Mouse (Mus musculus) lung, postnatal 10 days (tissue): ENCODE results near the gene Dclre1b.
"Not testable (repeated sequence)": the region's sequence is repeated elsewhere in the genome, so short reads cannot be mapped to it uniquely, and the experiment has no call there.

Experiments used
- DNase-seq: peaks from one replicate; pipeline ENCODE4 v3.0.0; 2021

The Dclre1b gene

DNA sequence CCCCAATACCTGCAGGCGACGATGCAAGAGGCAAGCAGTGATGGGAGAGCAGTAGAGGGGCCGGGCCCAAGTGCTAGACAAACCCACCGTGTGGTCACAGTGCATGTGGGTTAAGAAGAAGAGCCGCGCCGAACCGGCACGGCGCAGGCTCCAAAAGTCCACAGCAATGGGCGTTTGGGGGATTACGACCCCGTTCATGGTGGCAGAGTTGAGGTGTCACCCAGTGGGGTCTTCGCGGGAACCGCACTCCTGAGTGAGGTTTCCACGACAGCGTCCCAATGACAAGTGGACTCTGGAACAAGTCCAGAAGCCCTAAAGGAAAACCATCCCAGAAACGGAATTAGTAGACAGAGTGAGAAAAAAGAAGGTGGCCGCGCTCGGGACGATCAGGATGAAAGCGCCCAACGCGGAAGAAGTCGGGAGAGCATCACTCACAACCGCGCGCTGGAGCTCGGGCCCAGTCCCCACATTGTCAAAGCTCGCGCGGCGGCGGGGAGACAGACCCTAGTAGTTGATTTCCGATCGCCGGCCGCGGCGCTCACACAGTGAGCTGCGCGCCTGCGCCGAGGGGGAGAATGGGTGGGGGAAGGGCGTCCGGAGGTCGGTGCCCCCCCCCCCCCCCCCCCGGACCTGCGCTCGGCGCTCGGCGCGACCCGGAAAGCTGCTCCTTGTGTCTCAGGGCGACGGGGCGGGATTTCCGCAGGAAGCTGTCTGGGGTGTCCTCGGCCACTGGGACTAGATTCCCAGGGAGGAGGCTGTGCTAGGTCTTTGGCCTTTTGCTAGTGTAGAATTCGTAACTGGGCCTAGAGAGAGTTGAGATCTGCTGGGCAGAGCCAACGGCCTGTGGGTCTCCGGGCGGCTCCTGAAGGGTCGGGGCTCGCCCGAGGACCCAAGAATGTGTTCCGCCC lies at the start of gene Dclre1b, which contains the start of the genes Ap4b1 and Gm43064:
Gene Dclre1b, minus strand, starts transcription at position 554 of the 908 bp plus-strand sequence.
Gene Ap4b1, plus strand, starts transcription at position 630 of the 908 bp plus-strand sequence.
Gene Gm43064, plus strand, starts transcription at position 683 of the 908 bp plus-strand sequence.
- DNase-seq, result peak; percentile 95

DNA sequence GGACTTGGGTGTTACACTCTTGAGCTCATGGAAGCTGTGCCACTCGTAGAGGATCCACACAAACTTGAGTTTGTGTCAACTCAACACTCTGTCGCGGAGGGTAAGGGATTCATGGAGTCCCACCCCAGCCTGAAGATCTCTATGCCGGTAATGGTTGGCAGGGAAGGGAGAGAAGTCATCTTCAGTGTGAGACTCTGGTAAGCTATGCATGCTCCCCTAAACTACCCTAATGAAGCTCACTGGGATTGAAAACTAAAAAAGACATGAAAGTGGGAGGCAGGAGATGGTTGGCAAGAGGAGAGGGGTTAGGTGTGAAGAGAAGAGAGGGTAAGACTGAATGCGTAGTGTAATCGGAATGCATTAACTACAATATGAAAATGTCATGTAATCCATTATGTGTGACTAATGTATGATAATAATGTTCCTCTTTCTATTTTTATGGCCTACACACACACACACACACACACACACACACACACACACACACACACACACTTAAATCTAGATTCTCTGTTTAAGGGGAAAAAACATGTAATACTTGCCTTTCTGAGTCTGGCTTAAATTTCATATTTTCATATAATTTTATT lies 48.8 kb upstream of the Dclre1b start:
- DNase-seq, result no peak

DNA sequence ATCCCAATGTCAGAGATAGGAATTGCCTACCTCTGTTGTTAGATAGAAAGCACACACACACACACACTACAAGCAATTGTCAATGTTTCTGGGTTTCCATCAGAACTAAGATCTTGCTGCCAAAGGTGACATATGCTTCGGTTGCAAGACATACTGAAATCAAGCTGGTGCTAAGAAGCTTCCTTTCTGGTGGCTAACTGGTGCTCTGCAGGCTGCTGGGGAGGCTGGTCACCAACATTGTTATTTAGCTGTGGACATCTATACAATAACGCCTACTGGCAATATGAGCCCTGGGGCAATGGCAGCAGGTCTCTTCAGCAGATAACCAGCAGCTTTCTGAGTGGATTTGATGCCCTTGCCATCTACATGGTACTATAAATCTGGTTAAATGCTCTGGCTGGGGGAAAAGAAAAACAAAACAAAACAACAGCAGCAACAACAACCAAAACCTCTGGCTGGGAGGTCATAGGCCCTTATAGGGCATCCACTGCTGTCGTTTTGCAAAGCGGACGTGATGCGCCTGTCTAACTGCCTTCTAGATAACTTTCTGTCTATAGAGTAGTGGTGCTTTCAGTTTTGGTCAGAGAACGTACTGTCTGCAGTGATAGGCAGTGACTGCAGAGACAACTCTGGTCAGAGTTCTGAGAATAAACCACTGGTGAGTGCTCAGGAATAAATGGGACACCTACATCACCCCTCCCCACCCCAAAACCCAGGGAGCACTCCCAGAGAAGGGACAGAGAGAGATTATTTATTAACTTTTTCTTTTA lies 48.0 kb upstream of the Dclre1b start:
- DNase-seq, result no peak

DNA sequence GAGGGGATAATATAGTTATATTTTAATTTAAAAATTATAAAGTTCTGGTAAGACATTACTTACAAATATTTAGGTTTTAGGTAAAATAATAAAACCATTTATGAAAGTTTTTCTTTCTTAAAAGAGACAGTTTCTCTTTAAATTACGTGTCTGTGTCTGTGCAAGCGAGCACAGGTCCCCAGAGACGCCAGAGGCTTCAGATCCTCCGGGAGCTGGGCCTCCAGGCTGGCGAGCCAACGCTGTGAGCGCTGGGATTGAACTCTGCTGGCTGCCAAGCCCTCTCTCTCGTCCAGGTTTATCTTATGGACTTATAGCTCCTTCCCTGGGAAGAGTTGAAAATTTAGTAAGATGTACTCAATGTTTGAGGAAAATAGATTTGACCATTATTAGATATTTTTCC lies 44.6 kb upstream of the Dclre1b start:
- peak; percentile 7 for DNase-seq

DNA sequence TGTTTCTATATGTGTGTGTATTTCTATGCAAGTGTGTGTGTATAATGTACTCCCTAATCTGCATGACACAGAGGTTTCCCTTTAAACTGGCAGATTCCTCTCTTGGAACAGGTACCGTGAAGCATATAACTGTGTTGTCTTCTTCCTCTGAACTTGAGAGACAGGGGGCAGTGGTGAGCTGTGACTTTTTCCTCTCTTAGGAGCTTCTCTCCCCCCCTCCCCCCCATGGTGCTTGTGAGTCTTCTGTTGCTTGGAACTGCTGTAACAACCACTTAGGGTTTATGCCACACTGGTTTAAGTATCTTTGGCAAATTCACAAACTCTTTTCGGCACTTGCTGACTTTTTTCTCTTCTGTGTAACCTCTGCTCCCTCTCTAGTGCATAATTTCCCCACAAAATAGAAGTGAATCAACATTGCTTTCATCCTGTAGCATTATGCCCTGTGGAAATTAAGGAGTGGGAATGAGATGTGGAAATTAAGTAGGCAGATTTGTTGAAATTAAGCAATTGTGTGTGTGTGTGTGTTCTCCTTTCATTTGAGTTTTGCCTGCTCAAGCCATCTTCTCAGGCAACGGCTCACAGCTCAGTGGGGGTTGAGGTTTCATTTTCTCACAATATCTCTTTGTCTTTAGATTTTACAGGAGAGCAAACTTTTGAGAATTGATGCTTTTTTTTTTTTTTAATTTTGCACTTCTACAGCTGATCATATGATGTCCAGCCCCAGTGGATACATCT lies 43.5 kb upstream of the Dclre1b start:
- peak; percentile 84 for DNase-seq

DNA sequence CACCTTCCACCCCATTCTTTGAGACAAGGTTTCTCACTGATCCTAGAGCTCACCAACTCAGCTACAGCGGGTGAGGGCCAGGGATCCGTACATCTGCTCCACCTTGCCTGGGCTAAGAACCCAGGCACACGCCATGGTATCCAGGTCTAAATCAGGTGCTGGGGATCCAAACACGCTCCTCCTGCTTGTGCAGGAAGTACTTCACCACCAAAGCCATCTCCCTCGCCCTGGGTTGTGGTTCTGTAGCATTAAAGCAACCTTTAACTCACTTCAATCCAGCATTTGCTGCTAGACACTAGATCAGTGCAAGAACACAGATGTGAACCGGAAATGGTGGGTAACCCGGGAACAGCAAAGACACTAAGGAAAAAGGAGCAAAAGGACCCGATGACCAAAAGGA lies 42.6 kb upstream of the Dclre1b start:
- no peak for DNase-seq

DNA sequence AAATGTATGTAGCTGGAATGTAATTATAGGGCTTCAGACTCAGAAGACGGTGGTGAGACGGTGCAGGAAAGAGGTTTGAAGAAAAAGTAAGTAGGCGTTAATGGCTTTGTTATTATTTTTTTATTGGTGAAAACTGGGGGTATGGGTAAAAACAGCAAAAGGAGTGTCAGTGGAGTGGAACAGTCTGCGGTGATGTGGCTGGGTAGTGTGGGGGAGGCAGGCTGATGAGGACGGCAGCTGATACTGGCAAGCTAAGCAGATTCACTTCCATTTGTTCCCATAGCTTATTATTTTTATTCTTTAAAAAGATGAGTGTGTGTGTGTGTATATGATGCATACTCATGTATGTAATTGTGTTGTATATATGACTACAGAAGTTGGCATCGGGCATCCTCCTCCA lies 42.2 kb upstream of the Dclre1b start:
- DNase-seq, result no peak

DNA sequence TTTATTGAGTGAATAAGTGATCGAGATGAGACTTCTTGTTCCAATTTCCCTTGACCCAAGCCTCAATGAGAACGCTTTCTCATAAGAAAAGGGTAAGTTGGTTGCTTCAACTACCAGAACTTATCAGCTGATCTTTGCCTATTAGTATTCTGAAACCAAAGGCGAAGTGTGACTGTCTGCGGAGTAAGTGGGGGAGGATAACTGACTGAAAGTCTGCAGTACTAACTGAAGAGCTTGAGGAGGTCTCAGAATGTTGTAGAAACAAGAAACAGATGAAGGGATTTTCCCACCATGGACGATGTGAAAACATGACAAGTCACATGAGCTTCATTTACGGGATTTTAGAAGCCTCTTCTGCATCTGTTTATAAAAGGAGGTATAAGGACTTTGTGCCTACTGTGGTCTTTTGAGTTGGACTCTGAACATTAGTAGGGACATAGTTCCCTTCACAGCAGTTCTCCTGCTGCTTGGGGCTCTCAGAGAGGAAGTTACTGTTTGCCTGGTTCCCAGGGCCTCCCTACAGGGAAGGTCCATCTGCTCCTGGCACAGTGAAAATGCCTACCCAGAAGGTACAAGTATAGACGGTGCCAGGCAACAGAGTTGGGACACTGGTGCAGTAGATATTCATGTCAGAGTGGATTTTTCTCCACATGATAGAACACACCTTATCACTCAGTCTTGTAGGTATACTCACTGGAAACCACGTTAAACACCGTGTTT lies 41.6 kb upstream of the Dclre1b start:
- DNase-seq, result no peak

DNA sequence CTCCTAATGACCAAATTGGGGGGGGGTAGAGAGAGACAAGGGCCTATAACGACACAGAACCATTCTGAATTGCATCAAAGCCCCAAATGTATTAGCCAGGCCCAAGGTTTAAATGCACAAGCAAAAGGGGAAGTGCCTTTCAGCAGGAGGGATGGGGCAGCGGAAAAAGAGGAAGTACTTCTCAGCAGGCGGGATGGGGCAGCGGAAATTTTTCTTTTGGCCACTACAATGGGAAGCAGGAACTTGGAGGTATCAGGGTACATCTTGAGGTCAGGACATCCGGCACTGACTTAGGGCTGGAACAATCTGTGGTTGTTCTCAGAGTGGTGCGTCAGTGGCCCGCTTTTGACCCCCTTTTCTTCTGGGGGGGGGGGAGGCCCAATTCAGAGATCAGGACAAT lies 31.7 kb upstream of the Dclre1b start:
- not testable (repeated sequence) for DNase-seq

DNA sequence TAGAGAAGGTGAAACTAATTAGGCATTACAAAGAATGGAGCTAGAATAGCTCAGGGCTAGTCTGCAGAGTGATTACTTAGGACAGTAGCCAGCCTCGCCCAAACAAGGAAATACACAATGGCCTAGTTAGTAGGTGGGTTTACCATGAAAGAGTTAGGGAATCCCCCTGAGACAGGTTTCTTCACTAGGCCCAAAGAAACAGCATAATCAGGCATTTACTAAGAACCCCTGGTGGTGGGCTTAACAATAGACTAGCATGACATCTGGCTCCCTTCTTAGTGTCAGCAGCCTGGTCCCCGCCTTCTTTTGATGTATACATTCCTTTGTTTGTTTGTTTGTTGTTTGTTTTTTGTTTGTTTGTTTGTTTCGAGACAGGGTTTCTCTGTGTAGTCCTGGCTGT lies 31.0 kb upstream of the Dclre1b start:
- not testable (repeated sequence) for DNase-seq

DNA sequence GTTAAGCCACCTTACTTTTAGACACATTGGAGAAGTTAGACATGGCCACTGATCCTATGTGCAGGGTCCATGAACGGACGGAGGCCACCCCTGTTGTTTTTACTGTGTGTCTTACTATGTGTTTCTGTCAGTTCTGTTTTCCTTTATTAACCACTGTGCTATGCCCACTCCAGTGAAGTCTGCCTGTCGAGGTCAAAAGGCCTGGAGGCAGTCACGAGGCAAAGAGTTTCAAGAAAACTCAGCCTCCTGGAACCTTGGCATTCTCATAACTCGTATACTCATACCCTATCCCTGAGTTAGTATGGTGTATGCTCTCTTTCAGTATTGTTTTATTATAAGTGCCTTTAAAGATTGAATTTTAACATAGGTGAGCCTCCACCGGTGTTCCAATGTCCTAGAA lies 30.5 kb upstream of the Dclre1b start:
- no peak for DNase-seq

DNA sequence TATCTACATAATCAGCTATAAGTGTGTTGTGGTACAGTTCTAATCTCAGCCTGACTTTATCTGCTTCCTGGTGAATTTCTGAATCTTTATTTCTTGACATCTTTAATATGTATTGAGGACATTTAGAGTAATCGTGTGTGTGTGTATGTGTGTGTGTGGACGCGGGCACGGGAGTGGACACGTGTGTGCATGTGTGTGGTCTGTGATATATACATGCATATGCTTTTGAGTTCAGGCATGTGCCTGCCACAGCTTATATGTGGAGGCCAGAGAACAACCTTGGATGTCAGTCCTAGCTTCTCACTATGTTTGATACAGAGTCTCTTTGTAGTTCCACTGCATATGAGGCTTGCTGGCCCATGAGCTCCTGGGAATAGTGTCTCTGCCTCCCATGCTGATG lies 27.2 kb upstream of the Dclre1b start:
- DNase-seq, result no peak

DNA sequence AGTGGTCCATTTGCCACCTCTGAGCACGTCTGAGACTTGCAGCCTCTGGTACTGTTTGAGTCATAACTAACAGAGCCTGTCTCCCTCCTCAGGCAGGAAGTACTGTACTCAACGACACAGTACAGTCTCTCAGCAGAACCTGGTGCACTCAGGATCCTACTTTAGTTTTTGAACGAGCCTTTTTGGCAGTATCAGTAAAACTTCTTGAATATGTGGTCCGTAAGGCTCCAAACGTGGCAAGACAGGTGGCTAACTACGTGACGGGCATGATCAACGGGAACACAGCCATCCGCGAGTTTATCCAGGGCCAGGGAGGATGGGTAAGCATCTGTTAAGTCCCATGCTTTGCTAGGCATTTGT lies 26.7 kb upstream of the Dclre1b start:
- no peak for DNase-seq

DNA sequence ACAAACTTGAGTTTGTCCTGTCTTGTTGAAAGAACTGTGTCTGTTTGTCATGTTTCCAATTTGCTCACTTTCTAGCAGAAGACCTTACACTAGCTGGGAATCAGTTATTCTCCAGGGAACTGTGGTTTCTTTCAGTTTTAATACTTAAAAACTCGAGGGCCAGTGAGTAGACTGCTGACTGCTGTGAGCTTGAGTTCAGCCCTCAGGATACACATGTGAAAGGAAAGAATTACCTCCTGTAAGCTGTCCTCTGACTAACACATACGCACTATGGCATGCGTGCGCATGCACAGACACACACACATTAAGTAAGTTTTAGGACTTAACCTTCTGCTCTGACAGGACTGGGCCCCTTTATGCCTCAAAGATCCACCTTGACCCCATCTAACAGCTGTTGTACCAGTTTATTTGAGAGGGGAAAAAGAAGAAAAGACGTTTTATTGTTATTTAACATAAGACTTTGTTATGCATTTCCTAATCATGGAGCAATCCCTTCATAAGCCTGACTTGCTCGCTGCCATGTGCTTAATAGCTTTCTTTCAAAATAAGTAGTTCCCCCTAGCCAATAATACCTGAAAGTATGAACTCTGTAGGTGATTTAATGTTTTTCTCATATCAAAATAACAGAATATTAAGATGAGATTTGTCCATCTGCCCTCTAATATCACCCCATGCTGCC lies 26.2 kb upstream of the Dclre1b start:
- DNase-seq, result no peak

DNA sequence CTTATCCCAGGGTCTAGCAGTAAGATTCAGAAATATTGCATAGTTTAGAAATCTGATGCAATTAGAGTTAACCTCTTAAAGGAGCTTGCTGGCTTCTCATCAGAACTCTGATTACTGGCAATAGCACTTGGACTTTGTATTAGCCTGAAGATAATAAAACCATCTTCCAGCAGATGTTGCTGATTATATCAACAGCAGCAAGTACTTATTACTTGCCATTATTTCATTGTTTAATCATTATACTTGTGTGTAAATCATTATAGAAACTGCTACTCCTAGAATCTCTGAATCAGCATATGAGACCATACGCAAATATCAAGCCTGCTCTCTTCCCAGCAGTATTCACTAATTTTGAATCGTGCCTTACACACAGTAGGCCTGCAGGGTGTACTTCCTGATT lies 24.8 kb upstream of the Dclre1b start:
- no peak for DNase-seq

DNA sequence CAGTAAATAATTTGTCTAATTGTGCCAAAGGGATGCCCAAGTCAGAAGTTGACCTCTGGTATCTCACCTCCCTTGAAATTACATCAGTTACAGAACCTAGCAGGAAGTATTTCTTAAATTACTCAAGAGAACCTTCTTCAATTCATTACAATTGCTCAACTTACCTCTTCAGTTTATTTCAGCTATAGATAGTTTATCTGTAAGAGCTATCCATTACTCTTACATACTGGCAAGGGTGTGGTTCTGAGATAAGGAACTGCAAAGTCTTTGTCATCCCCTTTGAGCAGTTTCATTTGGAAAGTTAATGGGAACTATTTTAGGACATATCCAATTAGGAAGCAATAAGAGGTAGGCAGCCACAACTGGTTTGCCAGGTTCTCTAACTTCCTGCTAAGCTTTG lies 23.2 kb upstream of the Dclre1b start, which contains the start of gene Bcl2l15:
Gene Bcl2l15, plus strand, starts transcription at position 176 of the 400 bp plus-strand sequence.
- no peak for DNase-seq

DNA sequence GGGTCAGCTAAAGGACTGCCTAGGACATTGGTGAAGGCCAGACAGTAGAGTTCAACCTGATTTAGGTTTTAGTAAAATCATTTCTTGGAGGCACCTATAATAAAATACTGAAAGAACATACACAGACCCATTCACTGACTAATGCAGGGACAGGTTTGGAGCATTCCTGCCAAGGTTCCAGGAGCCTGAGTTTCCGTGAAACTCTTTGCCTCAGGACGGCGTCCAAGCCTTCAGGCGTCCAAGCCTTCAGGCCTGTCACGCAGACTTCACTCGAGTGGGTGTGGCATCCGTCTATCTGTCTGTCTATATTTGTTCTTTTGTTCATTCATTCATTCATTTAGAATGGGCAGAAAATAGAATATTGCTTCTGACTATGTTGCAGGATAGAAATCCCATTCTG lies 21.9 kb upstream of the Dclre1b start:
- DNase-seq, result no peak

DNA sequence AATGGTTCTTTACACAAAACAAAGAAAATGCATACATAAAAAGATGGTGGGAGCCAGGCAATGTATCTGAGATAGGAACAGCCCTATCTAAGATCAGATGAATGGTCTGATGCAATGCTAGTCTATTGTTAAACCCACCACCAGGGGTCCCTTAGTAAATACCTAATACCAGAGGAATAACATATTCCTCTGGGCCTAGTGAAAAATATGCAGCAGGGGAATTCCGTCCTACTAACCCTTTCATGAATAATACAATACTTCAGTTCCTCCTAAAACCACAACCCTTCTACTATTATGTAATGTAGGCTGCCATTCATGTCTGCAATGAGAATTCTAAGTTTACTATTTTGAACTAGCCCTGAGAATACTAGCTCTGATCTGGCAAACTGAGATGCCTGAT lies 21.4 kb upstream of the Dclre1b start:
- DNase-seq, result not testable (repeated sequence)

DNA sequence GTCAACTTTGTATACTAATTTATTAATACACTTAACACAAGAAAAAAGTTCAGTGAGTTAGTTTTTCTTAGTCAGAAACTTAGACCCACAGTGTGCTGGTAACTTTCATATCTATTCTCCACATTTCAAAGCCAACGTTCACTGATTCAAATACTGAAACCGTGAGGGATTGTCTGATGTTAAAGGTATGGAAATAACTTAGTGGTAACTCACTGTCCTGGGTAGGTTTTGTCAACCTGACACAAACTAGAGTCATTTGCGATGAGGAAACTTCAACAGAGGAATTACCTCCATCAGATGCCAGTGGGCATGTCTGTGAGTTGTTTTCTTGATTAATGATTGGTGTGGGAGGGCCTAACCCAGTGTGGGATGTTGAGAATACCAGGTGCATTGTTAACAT lies 19.8 kb upstream of the Dclre1b start:
- DNase-seq, result no peak

DNA sequence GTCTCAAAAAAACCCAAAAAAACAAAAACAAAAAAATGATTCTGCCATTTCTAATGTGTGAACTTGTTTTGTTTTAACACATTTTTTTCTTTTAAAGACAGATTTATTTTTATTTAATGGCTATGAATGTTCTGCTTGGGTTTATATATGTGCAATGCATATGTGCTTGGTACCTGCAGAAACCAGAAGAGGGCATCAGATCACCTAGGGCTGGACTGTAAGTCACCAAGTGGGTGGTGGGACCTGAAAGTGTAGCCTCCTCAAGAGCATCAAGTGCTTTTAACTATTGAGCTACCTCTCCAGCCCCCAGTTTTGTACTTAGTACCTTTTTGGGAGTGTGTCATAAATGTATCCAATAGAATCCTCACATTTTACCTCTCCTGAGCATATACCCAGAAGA lies 18.3 kb upstream of the Dclre1b start:
- DNase-seq, result no peak

DNA sequence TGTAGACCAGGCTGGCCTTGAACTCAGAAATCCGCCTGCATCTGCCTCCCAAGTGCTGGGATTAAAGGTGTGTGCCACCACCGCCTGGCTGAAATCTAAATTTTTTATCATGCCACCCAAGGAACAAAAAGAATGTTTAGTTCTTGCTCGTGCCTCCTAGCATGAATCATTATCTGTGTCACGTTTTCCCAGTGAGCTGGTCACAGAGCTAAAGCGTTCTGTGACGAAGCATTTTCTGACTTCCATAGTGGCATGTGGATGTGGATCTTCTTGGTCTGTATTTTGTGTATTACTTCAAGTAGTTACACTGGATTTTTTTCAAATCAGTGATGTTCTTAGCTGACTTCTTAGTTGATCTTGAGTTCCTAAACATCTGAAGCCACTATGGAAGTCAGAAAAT lies 1.7 kb upstream of the Dclre1b start:
- no peak for DNase-seq

DNA sequence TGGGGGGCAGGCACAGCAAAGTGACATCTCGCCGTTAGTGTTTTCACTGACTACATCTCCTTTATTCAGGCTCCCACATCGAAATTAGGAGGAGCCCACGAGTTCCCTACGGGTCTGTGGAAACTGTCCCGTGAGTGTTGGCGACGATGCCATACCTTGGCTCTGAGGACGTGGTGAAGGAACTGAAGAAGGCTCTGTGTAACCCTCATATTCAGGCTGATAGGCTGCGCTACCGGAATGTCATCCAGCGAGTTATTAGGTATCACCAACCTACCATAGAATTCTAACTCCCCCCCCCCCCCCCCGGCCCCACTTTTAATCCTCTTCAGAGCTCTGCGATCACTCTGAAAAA lies 531 bp upstream of the Dclre1b start:
- no peak for DNase-seq
